Mouse (Mus musculus): ENCODE data around the gene Fam129a.

DNA sequence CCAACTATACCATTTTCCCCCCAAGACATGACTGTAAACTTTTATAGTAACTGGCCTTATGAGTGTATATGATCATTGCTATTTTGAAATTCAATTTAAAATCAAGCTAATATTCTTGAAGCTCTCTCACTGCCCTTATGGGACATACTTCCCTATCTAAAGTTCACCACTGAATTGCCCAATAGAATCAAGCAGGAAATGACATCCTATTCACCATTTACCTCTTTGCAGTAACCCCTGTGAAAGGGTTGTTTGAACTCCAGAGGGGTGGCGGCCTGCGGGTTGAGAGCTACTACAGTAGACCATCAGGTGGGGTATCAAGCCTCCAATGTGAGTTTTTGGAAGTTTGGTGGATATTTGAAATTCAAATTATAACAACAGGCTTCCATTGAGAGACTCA, 27.9 kb downstream of the Fam129a start:
- no peak for TF ChIP-seq CTCF (conservative IDR thresholded peaks at IDR 0.05; ENCODE audit: insufficient read depth, insufficient read length, low read depth, low read length)
- TF ChIP-seq POLR2A (IDR thresholded peaks at IDR 0.05; ENCODE audit: low read depth, low read length), result no peak
